Mouse (Mus musculus) forebrain, embryonic 15.5 days (tissue): ENCODE measurements at regions not wholly inside any gene's neighbourhood (a gene's known extent, or its start where the extent isn't known, plus 50 kb on each side); places are given as distances from the start of the nearest gene placed in this dataset.

Experiments
- ATAC-seq: fragments of 200-750 bp; cut with Nextera tagmentation; replicated peaks from 2 replicates; pipeline ENCODE4 v1.8.0; 2017; ENCODE audit warnings: mild to moderate bottlenecking, moderate TSS enrichment, moderate library complexity
- H3K27ac ChIP-seq: fragments of 300-500 bp; sonication (generic); replicated peaks from 2 replicates; pipeline ENCODE4 v1.5.1; 2015; ENCODE audit warnings: mild to moderate bottlenecking, inconsistent platforms
- H3K27me3 ChIP-seq: fragments of 300-500 bp; sonication (generic); 2 replicates; pipeline ENCODE4 v1.6.1; 2015; ENCODE audit warnings: inconsistent platforms
- H3K36me3 ChIP-seq: fragments of 300-500 bp; sonication (generic); 2 replicates; pipeline ENCODE4 v1.6.1; 2015; ENCODE audit warnings: mild to moderate bottlenecking, inconsistent platforms
- H3K4me1 ChIP-seq: fragments of 300-500 bp; sonication (generic); 2 replicates; pipeline ENCODE4 v1.6.1; 2015; ENCODE audit warnings: inconsistent platforms
- H3K4me2 ChIP-seq: fragments of 300-500 bp; sonication (generic); replicated peaks from 2 replicates; pipeline ENCODE4 v1.6.1; 2015; ENCODE audit warnings: mild to moderate bottlenecking, inconsistent platforms
- H3K4me3 ChIP-seq: fragments of 300-500 bp; sonication (generic); 2 replicates; pipeline ENCODE4 v1.5.1; 2015; ENCODE audit warnings: mild to moderate bottlenecking, inconsistent platforms
- H3K9ac ChIP-seq: fragments of 300-500 bp; sonication (generic); replicated peaks from 2 replicates; pipeline ENCODE4 v1.6.1; 2015; ENCODE audit warnings: mild to moderate bottlenecking, inconsistent platforms
- H3K9me3 ChIP-seq: fragments of 300-500 bp; sonication (generic); 2 replicates; pipeline ENCODE4 v1.6.1; 2016; ENCODE audit warnings: inconsistent platforms
- WGBS: fragments of 180-500 bp; shearing (Covaris S2); methylation state at CpG from one replicate; pipeline ENCODE4 v1.1.7; 2015; ENCODE audit warnings: mixed read lengths; 5-methylcytosine and 5-hydroxymethylcytosine counted together

DNA sequence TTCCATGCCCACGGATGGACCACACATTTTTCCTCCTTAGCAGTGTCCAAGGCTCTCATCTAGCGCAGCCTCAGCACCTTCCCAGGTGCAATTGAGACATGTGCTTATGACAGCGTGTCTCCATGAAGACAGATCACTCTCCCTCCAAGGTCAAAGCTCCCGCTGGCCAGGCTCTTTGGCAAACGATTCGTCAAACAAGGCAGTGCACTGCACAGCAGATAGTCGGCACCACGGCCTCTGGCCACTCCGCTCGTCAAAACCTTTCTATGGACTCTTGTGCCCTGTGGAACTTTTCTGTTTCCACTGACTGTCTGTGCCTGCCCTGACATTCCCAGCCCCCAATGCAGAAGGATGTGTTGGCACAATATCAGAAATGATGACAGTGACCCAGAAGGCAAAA lies 208.7 kb upstream of the N4bp1 start:
- Histone ChIP-seq H3K4me2 (no peak overlapping the region), H3K36me3 (no peaks in the 10 kb centered on the region), H3K27ac (no peak overlapping the region), H3K4me1 (no peaks in the 10 kb centered on the region), H3K9me3 (no peaks in the 10 kb centered on the region), H3K27me3 (no peaks in the 10 kb centered on the region), H3K9ac (no peak overlapping the region), H3K4me3 (no peak overlapping the region)
- WGBS: 74% methylated on average over 10 of the region's 10 CpGs
- ATAC-seq: no peak

DNA sequence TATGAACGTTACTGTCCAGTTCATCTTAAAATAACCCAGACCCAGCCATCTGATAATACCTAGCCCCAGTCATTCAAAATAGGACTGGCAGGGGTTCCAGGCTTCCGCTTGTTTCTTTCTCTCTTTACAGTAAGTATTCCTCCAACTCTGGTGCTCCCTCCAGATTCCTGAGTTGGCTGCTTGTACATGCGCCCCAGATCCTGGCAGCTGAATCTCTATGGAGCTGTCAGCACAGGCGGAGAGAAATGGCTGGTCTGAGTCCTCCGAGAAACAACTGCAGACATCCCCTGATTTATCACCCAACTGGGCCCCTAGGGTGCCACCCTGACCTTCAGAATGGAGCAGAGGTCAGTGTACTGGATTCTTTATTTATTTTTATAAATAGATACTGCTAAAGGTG lies 208.0 kb upstream of the N4bp1 start:
- H3K4me2 ChIP-seq: no peak overlapping the region
- H3K27ac ChIP-seq: no peak overlapping the region
- no peak for ATAC-seq
- no peaks in the 10 kb centered on the region for H3K4me1 ChIP-seq
- no peaks in the 10 kb centered on the region for H3K9me3 ChIP-seq
- 81% methylated on average over 5 of the region's 5 CpGs for WGBS
- no peak overlapping the region for H3K4me3 ChIP-seq
- H3K9ac ChIP-seq: no peak overlapping the region
- no peaks in the 10 kb centered on the region for H3K27me3 ChIP-seq
- no peaks in the 10 kb centered on the region for H3K36me3 ChIP-seq

- Histone ChIP-seq H3K4me1 (no peaks in the 10 kb centered on the region), H3K9me3 (no peaks in the 10 kb centered on the region), H3K36me3 (no peaks in the 10 kb centered on the region), H3K4me2 (no peak overlapping the region), H3K4me3 (no peak overlapping the region), H3K27ac (no peak overlapping the region), H3K27me3 (no peaks in the 10 kb centered on the region), H3K9ac (no peak overlapping the region)
- WGBS: 45% methylated on average over 9 of the region's 9 CpGs
- no peak for ATAC-seq
Observed at GRCm38 (mm10) chr8:87087451-87088095, 202.5 kb upstream of the N4bp1 start.

DNA sequence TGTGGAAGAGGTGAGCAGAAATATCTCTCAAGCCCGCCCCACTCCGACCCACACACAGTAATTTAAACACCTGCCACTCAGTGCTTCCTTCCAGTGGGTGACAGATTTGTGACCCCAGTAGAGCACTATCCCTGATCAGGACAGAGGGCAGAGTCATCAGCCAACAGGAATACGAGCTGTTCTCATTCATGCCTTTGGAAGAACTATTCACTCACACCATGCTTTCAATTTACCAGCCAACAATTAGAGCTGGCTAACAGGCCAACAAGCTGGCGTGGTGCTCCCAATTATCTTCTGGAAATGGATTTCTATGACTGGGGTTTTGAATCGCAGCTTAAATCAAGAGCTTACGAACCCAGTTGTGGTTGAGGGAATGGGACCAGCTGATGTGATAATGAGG lies 193.2 kb upstream of the N4bp1 start:
- H3K4me1 ChIP-seq: peaks cover 10% of the 10 kb centered on the region
- WGBS: 22% methylated on average over 6 of the region's 6 CpGs
- H3K27me3 ChIP-seq: no peaks in the 10 kb centered on the region
- no peak overlapping the region for H3K4me2 ChIP-seq
- H3K4me3 ChIP-seq: no peak overlapping the region
- H3K9ac ChIP-seq: no peak overlapping the region
- H3K9me3 ChIP-seq: no peaks in the 10 kb centered on the region
- peak; percentile 58; the same call in 1 of the 2 replicates for ATAC-seq
- no peaks in the 10 kb centered on the region for H3K36me3 ChIP-seq
- no peak overlapping the region for H3K27ac ChIP-seq

- Histone ChIP-seq H3K36me3 (no peaks in the 10 kb centered on the region), H3K4me2 (no peak overlapping the region), H3K27ac (no peak overlapping the region), H3K4me1 (peaks cover 10% of the 10 kb centered on the region), H3K9me3 (no peaks in the 10 kb centered on the region), H3K27me3 (no peaks in the 10 kb centered on the region), H3K9ac (no peak overlapping the region), H3K4me3 (no peak overlapping the region)
- ATAC-seq: no peak
- WGBS: 84% methylated on average over 4 of the region's 4 CpGs
Observed at GRCm38 (mm10) chr8:87075921-87076320, 190.9 kb upstream of the N4bp1 start.

GRCm38 (mm10) chr8:87071224-87071623 lies 186.2 kb upstream of the N4bp1 start:
- ATAC-seq: no peak
- Histone ChIP-seq H3K4me2 (no peak overlapping the region), H3K27me3 (no peaks in the 10 kb centered on the region)

DNA sequence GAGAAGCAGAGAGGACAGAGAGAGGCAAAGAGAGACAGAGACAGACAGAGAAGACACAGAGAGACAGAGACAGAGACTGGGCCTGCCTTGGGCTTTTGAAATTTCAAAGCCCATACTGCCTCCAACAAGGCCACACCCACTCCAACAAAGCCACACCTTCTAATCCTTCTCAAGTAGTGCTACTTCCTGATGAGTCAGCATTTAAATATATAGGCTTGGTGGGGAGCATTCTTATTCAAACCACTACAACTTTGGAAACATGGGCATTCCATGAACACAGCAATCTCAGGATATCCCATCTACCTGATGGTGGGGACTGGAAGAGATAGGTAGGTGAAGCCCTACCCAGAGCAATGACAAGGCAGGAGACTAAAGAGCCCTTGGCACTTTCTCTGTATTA lies 182.0 kb upstream of the N4bp1 start:
- Histone ChIP-seq H3K4me2 (no peak overlapping the region), H3K4me3 (no peak overlapping the region), H3K27me3 (no peaks in the 10 kb centered on the region), H3K9me3 (no peaks in the 10 kb centered on the region), H3K27ac (no peak overlapping the region), H3K36me3 (no peaks in the 10 kb centered on the region), H3K9ac (no peak overlapping the region), H3K4me1 (peaks cover 20% of the 10 kb centered on the region)
- ATAC-seq: no peak

More at GRCm38 (mm10) chr8:87071224-87071623, 186.2 kb upstream of the N4bp1 start:
- H3K9ac ChIP-seq: no peak overlapping the region
- H3K9me3 ChIP-seq: no peaks in the 10 kb centered on the region
- H3K4me3 ChIP-seq: no peak overlapping the region
- no peaks in the 10 kb centered on the region for H3K36me3 ChIP-seq
- no peaks in the 10 kb centered on the region for H3K4me1 ChIP-seq
- no peak overlapping the region for H3K27ac ChIP-seq

DNA sequence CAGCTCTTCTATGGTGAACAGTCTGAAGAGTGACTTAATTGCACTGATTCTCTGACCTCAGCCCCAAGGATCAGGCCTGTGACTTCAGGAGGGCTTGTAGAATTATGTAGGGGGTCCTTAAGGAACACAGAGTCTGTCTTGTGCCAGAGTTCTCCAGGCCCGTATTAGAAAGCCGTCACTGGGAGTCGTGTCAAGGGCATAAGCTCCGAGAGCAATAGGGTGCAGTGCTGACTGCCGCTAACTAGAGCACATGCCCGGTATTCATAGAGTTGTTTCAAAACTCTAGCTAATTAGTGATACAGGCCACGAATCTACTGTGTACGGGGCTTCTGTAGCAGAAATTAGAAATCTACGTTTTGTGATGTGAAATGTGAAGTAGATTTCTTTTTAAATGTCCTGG lies 179.7 kb upstream of the N4bp1 start:
- 26% methylated on average over 9 of the region's 9 CpGs for WGBS
- Histone ChIP-seq H3K36me3 (no peaks in the 10 kb centered on the region), H3K27ac (peak overlapping the region; percentile 50; the same call in 1 of the 2 replicates), H3K27me3 (no peaks in the 10 kb centered on the region), H3K9me3 (no peaks in the 10 kb centered on the region), H3K4me3 (no peak overlapping the region), H3K4me1 (peaks cover 20% of the 10 kb centered on the region), H3K9ac (no peak overlapping the region), H3K4me2 (peak overlapping the region; percentile 19; the same call in 1 of the 2 replicates)
- peak; percentile 33 for ATAC-seq

DNA sequence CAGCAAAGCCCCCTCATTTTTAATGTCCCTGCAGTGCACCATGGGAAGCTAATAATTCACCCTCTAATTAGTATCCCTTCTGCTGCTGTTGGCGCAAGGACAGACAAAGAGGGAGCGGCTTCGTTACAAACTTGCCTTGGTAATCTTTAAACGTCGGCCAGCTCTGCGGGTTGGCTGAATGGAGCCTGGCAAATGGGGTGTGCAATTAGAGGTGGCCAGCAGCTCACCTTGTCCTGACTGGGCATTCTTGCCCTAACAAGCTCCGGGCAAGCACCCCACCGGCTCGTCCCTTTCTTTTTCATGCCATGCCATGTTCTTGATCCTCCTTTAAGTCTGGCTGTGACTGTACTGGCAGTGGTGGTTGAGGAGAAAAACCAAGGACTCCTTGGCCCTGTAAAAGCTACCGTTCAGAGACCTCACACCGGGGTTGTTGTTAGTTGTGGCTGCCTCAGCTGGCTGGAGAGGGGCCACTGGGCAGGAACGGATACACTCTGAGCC lies 179.2 kb upstream of the N4bp1 start:
- H3K4me3 ChIP-seq: no peak overlapping the region
- H3K9me3 ChIP-seq: no peaks in the 10 kb centered on the region
- H3K27ac ChIP-seq: peak overlapping the region; percentile 50; the same call in 1 of the 2 replicates
- ATAC-seq: peak; percentile 88
- peak overlapping the region; percentile 19 for H3K4me2 ChIP-seq
- no peaks in the 10 kb centered on the region for H3K27me3 ChIP-seq
- WGBS: 13% methylated on average over 12 of the region's 12 CpGs
- peaks cover 20% of the 10 kb centered on the region for H3K4me1 ChIP-seq
- H3K9ac ChIP-seq: no peak overlapping the region
- H3K36me3 ChIP-seq: no peaks in the 10 kb centered on the region

GRCm38 (mm10) chr8:87063588-87063987 lies 178.5 kb upstream of the N4bp1 start:
- 78% methylated on average over 4 of the region's 4 CpGs for WGBS
- no peaks in the 10 kb centered on the region for H3K27me3 ChIP-seq
- no peaks in the 10 kb centered on the region for H3K36me3 ChIP-seq
- peaks cover 20% of the 10 kb centered on the region for H3K4me1 ChIP-seq
- no peak overlapping the region for H3K4me3 ChIP-seq
- no peak for ATAC-seq
- no peak overlapping the region for H3K4me2 ChIP-seq
- H3K9me3 ChIP-seq: no peaks in the 10 kb centered on the region
- no peak overlapping the region for H3K9ac ChIP-seq
- H3K27ac ChIP-seq: no peak overlapping the region

- H3K4me3 ChIP-seq: no peak overlapping the region
- 45% methylated on average over 3 of the region's 3 CpGs for WGBS
- ATAC-seq: no peak
- no peaks in the 10 kb centered on the region for H3K4me1 ChIP-seq
- no peak overlapping the region for H3K4me2 ChIP-seq
- H3K9me3 ChIP-seq: no peaks in the 10 kb centered on the region
- H3K27me3 ChIP-seq: no peaks in the 10 kb centered on the region
- no peaks in the 10 kb centered on the region for H3K36me3 ChIP-seq
- H3K9ac ChIP-seq: no peak overlapping the region
- no peak overlapping the region for H3K27ac ChIP-seq
Observed at GRCm38 (mm10) chr8:87049746-87050145, 164.7 kb upstream of the N4bp1 start.

DNA sequence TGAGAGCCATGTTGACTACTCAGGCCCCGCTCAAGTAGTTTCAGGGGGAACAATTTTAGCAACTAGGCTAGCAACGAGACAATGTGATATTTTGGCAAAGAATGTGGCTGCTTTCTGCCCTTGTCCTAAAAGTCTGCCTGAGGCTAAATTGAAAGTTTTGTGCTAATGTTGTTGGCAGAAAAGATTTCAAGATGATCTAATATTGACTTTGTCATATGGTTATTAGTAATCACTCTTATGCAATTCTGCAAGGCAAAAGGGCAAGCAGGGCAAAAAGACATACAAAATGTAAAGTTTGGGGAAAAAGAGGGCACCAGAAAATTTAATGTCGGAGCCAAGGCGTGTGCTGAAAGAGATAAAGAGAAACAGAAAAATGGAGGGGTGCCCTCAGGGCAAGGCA lies 164.1 kb upstream of the N4bp1 start:
- Histone ChIP-seq H3K4me1 (no peaks in the 10 kb centered on the region), H3K4me2 (no peak overlapping the region), H3K27me3 (no peaks in the 10 kb centered on the region), H3K36me3 (no peaks in the 10 kb centered on the region), H3K9me3 (no peaks in the 10 kb centered on the region), H3K27ac (no peak overlapping the region), H3K4me3 (no peak overlapping the region), H3K9ac (no peak overlapping the region)
- ATAC-seq: no peak
- WGBS: 87% methylated on average over 4 of the region's 4 CpGs

- Histone ChIP-seq H3K27me3 (no peaks in the 10 kb centered on the region), H3K27ac (no peak overlapping the region), H3K4me3 (no peak overlapping the region), H3K4me2 (no peak overlapping the region), H3K9me3 (no peaks in the 10 kb centered on the region), H3K9ac (no peak overlapping the region), H3K4me1 (no peaks in the 10 kb centered on the region), H3K36me3 (no peaks in the 10 kb centered on the region)
- ATAC-seq: no peak
- 74% methylated on average over 4 of the region's 4 CpGs for WGBS
Observed at GRCm38 (mm10) chr8:87046590-87046989, 161.5 kb upstream of the N4bp1 start.
